Mouse (Mus musculus) hindbrain, embryonic 16.5 days (tissue): ENCODE measurements around the gene 2610001J05Rik. TPM values are rescaled to one million over a fixed set of nuclear protein-coding genes. Genes with fewer than 3 reads are reported as not detected.

Experiments used
- ATAC-seq: fragments of 200-750 bp; cut with Nextera tagmentation; 2 replicates; pipeline ENCODE4 v1.8.0; 2017; ENCODE audit warnings: moderate TSS enrichment, moderate library complexity
- H3K27ac ChIP-seq: fragments of 300-500 bp; sonication (generic); 2 replicates; pipeline ENCODE4 v1.5.1; 2014; ENCODE audit warnings: low read depth, mild to moderate bottlenecking, control low read depth, low read length, moderate library complexity
- H3K27me3 ChIP-seq: fragments of 300-500 bp; sonication (generic); replicated peaks from 2 replicates; pipeline ENCODE4 v1.6.1; 2014; ENCODE audit warnings: low read length; ENCODE audit not compliant: control insufficient read depth, insufficient read depth
- H3K36me3 ChIP-seq: fragments of 300-500 bp; sonication (generic); 2 replicates; pipeline ENCODE4 v1.6.1; 2014; ENCODE audit warnings: mild to moderate bottlenecking, low read length, moderate library complexity, mixed read lengths; ENCODE audit not compliant: control insufficient read depth, insufficient read depth
- H3K4me1 ChIP-seq: fragments of 300-500 bp; sonication (generic); 2 replicates; pipeline ENCODE4 v1.6.1; 2014; ENCODE audit warnings: low read depth, low read length; ENCODE audit not compliant: control insufficient read depth, insufficient read depth
- H3K4me2 ChIP-seq: fragments of 300-500 bp; sonication (generic); 2 replicates; pipeline ENCODE4 v1.6.1; 2014; ENCODE audit warnings: mild to moderate bottlenecking, low read length, control low read depth, moderate library complexity
- H3K4me3 ChIP-seq: fragments of 300-500 bp; sonication (generic); 2 replicates; pipeline ENCODE4 v1.5.1; 2014; ENCODE audit warnings: mild to moderate bottlenecking, low read length, control low read depth, moderate library complexity
- H3K9ac ChIP-seq: fragments of 300-500 bp; sonication (generic); 2 replicates; pipeline ENCODE4 v1.6.1; 2014; ENCODE audit warnings: low read depth, mild to moderate bottlenecking, control low read depth, low read length, moderate library complexity
- H3K9me3 ChIP-seq: fragments of 300-500 bp; sonication (generic); 2 replicates; pipeline ENCODE4 v1.6.1; 2014; ENCODE audit warnings: mild to moderate bottlenecking, low read length, moderate library complexity; ENCODE audit not compliant: control insufficient read depth
- WGBS: fragments of 180-500 bp; shearing (Covaris S2); extraction: QIAGEN DNeasy Blood & Tissue Kit; methylation state at CpG from one replicate; pipeline ENCODE4 v1.1.7; 2014; 5-methylcytosine and 5-hydroxymethylcytosine counted together
- polyA plus RNA-seq: library from polyadenylated mRNA; unstranded; fragments of >200 nt; fragmentation: Nextera tagmentation; extraction: Ambion mirVana; gene quantifications from 2 replicates; pipeline ENCODE4 v1.2.1, GENCODE M21; 2015

The 2610001J05Rik gene
- 103 and 107 TPM in 2 replicates for polyA plus RNA-seq

- peak within 1 kb of the TSS; percentile 61 for H3K4me2 ChIP-seq
- under 1% methylated on average over 19 of the region's 19 CpGs for WGBS
- no peaks in the 10 kb centered on the region for H3K27me3 ChIP-seq
- H3K9ac ChIP-seq, result peak within 1 kb of the TSS; percentile 61
- peak within 1 kb of the TSS; percentile 77 for H3K27ac ChIP-seq
- ATAC-seq, result peak; percentile 100
- H3K4me1 ChIP-seq, result peaks cover 8% of the 10 kb centered on the region
- H3K4me3 ChIP-seq, result peak within 1 kb of the TSS; percentile 55
- H3K36me3 ChIP-seq, result no peaks in the 10 kb centered on the region
- H3K9me3 ChIP-seq, result no peaks in the 10 kb centered on the region
Measured at GRCm38 (mm10) chr6:13870919-13871624, at the start of gene 2610001J05Rik. 2610001J05Rik (minus strand) TSS chr6:13871518.

- Histone ChIP-seq H3K4me1 (no peaks in the 10 kb centered on the region), H3K4me2 (no peak overlapping the region), H3K9ac (no peak overlapping the region), H3K27ac (no peak overlapping the region), H3K9me3 (no peaks in the 10 kb centered on the region), H3K4me3 (no peak overlapping the region), H3K27me3 (no peaks in the 10 kb centered on the region), H3K36me3 (no peaks in the 10 kb centered on the region)
- ATAC-seq, result no peak
- WGBS, result 93% methylated on average over 10 of the region's 10 CpGs
Measured at GRCm38 (mm10) chr6:13909762-13910537, 38.6 kb upstream of the 2610001J05Rik start.

GRCm38 (mm10) chr6:13902941-13903627 lies 31.8 kb upstream of the 2610001J05Rik start:
- Histone ChIP-seq H3K4me1 (no peaks in the 10 kb centered on the region), H3K27me3 (no peaks in the 10 kb centered on the region), H3K9ac (no peak overlapping the region), H3K4me2 (no peak overlapping the region), H3K27ac (no peak overlapping the region), H3K9me3 (no peaks in the 10 kb centered on the region), H3K36me3 (no peaks in the 10 kb centered on the region), H3K4me3 (no peak overlapping the region)
- 80% methylated on average over 5 of the region's 5 CpGs for WGBS
- ATAC-seq, result no peak

GRCm38 (mm10) chr6:13884877-13885592 lies 13.7 kb upstream of the 2610001J05Rik start:
- Histone ChIP-seq H3K27ac (no peak overlapping the region), H3K36me3 (no peaks in the 10 kb centered on the region), H3K9ac (no peak overlapping the region), H3K27me3 (no peaks in the 10 kb centered on the region), H3K4me3 (no peak overlapping the region), H3K4me1 (no peaks in the 10 kb centered on the region), H3K4me2 (no peak overlapping the region), H3K9me3 (no peaks in the 10 kb centered on the region)
- 85% methylated on average over 3 of the region's 3 CpGs for WGBS
- no peak for ATAC-seq

- no peaks in the 10 kb centered on the region for H3K27me3 ChIP-seq
- H3K36me3 ChIP-seq, result no peaks in the 10 kb centered on the region
- no peak overlapping the region for H3K4me2 ChIP-seq
- H3K27ac ChIP-seq, result no peak overlapping the region
- no peak overlapping the region for H3K9ac ChIP-seq
- H3K4me3 ChIP-seq, result no peak overlapping the region
- H3K9me3 ChIP-seq, result no peaks in the 10 kb centered on the region
- no peaks in the 10 kb centered on the region for H3K4me1 ChIP-seq
- no peak for ATAC-seq
Measured at GRCm38 (mm10) chr6:13882919-13883318, 11.6 kb upstream of the 2610001J05Rik start.

- 84% methylated on average over 2 of the region's 2 CpGs for WGBS
- ATAC-seq, result no peak
- Histone ChIP-seq H3K4me3 (no peak overlapping the region), H3K36me3 (no peaks in the 10 kb centered on the region), H3K27me3 (no peaks in the 10 kb centered on the region), H3K9ac (no peak overlapping the region), H3K9me3 (no peaks in the 10 kb centered on the region), H3K27ac (no peak overlapping the region), H3K4me1 (peaks cover 8% of the 10 kb centered on the region), H3K4me2 (no peak overlapping the region)
Measured at GRCm38 (mm10) chr6:13873959-13874358, 2.6 kb upstream of the 2610001J05Rik start.

GRCm38 (mm10) chr6:13872076-13872475 lies 758 bp upstream of the 2610001J05Rik start:
- H3K27me3 ChIP-seq, result no peaks in the 10 kb centered on the region
- no peaks in the 10 kb centered on the region for H3K36me3 ChIP-seq
- no peak overlapping the region; the same call in 1 of the 2 replicates for H3K4me3 ChIP-seq
- H3K4me2 ChIP-seq, result peak overlapping the region; percentile 61
- H3K27ac ChIP-seq, result no peak overlapping the region
- no peaks in the 10 kb centered on the region for H3K9me3 ChIP-seq
- H3K9ac ChIP-seq, result no peak overlapping the region
- 76% methylated on average over 7 of the region's 7 CpGs for WGBS
- no peak for ATAC-seq
- peaks cover 8% of the 10 kb centered on the region for H3K4me1 ChIP-seq

GRCm38 (mm10) chr6:13871625-13871958 lies 274 bp upstream of the 2610001J05Rik start:
- Histone ChIP-seq H3K4me1 (peaks cover 8% of the 10 kb centered on the region), H3K4me2 (peak overlapping the region; percentile 61), H3K4me3 (peak overlapping the region; percentile 55), H3K9me3 (no peaks in the 10 kb centered on the region), H3K27ac (peak overlapping the region; percentile 77), H3K27me3 (no peaks in the 10 kb centered on the region), H3K9ac (peak overlapping the region; percentile 61), H3K36me3 (no peaks in the 10 kb centered on the region)
- peak; percentile 90 for ATAC-seq
- WGBS, result 2% methylated on average over 7 of the region's 7 CpGs
